Mouse (Mus musculus) hindbrain, postnatal 0 days (tissue): Measurements from ENCODE around the gene Wscd2. TPM values are rescaled to one million over a fixed set of nuclear protein-coding genes. Genes with fewer than 3 reads are reported as not detected.

Experiments used
- ATAC-seq: fragments of 200-750 bp; cut with Nextera tagmentation; 2 replicates; pipeline ENCODE4 v1.8.0; 2017; ENCODE audit warnings: mild to moderate bottlenecking, moderate TSS enrichment, moderate library complexity
- DNase-seq: peaks from one replicate; pipeline ENCODE4 v3.0.0-alpha.2; 2015; ENCODE audit warnings: low spot score
- H3K27ac ChIP-seq: fragments of 300-500 bp; sonication (generic); 2 replicates; pipeline ENCODE4 v1.5.1; 2014; ENCODE audit warnings: mild to moderate bottlenecking
- H3K27me3 ChIP-seq: fragments of 300-500 bp; sonication (generic); 2 replicates; pipeline ENCODE4 v1.6.1; 2014; ENCODE audit warnings: low read length, mixed read lengths; ENCODE audit not compliant: insufficient read depth
- H3K36me3 ChIP-seq: fragments of 300-500 bp; sonication (generic); 2 replicates; pipeline ENCODE4 v1.6.1; 2014; ENCODE audit warnings: low read length, mixed read lengths; ENCODE audit not compliant: insufficient read depth
- H3K4me1 ChIP-seq: fragments of 300-500 bp; sonication (generic); 2 replicates; pipeline ENCODE4 v1.6.1; 2014; ENCODE audit warnings: antibody characterized with exemption, low read length, mixed read lengths; ENCODE audit not compliant: insufficient read depth
- H3K4me2 ChIP-seq: fragments of 300-500 bp; sonication (generic); 2 replicates; pipeline ENCODE4 v1.6.1; 2014; ENCODE audit warnings: low read depth, mild to moderate bottlenecking, low read length, moderate library complexity, mixed read lengths
- H3K4me3 ChIP-seq: fragments of 300-500 bp; sonication (generic); 2 replicates; pipeline ENCODE4 v1.5.1; 2014; ENCODE audit warnings: low read length
- H3K9ac ChIP-seq: fragments of 300-500 bp; sonication (generic); replicated peaks from 2 replicates; pipeline ENCODE4 v1.6.1; 2014; ENCODE audit warnings: mild to moderate bottlenecking, low read length, moderate library complexity, mixed read lengths
- H3K9me3 ChIP-seq: fragments of 300-500 bp; sonication (generic); 2 replicates; pipeline ENCODE4 v1.6.1; 2016; ENCODE audit warnings: low read length, mixed read lengths
- CTCF ChIP-seq: IDR thresholded peaks from 2 replicates; pipeline ENCODE4 v1.5.1; 2016; ENCODE audit warnings: antibody characterized with exemption, control low read depth, low read depth
- WGBS: fragments of 180-500 bp; shearing (Covaris S2); extraction: QIAGEN DNeasy Blood & Tissue Kit; methylation state at CpG from one replicate; pipeline ENCODE4 v1.1.7; 2014; 5-methylcytosine and 5-hydroxymethylcytosine counted together
- polyA plus RNA-seq: library from polyadenylated mRNA; unstranded; fragments of >200 nt; fragmentation: Nextera tagmentation; extraction: Ambion mirVana; gene quantifications from 2 replicates; pipeline ENCODE4 v1.2.1, GENCODE M21; 2015
- total RNA-seq: library from RNA; depleted of rRNA; stranded (reverse); fragments of >200 nt; gene quantifications from 2 replicates; pipeline ENCODE4 v1.2.3, GENCODE M21; 2014

Gene Wscd2
- total and polyA plus RNA-seq, 2 experiments from 2014 or later: 9.8 to 33.8 TPM

DNA sequence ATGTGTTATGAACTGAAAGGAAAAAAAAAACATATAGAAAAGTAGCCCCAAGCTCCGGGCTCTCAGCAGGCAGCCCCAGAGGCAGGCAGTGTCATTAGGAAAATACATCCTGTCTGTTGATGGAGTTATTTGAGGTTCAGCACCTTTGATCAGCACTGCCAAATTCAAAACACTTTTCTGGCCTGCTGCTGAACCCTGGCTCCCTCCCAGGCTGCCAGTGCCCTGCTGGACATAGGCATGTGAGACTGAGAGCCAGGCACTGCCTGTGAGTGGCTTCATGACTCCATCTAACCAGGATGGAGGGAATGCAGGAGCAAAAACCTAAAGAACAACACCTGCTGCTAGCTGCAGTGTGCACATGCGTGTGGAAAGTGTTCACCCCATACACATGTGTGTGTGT is 64.4 kb downstream of the Wscd2 start:
- no peak overlapping the region for H3K27ac ChIP-seq
- no peaks in the 10 kb centered on the region for H3K9me3 ChIP-seq
- WGBS: 78% methylated on average over 2 of the region's 2 CpGs
- H3K4me1 ChIP-seq: peaks cover 5% of the 10 kb centered on the region; the same call in 1 of the 2 replicates
- H3K9ac ChIP-seq: no peak overlapping the region
- H3K4me2 ChIP-seq: no peak overlapping the region
- no peaks in the 10 kb centered on the region for H3K36me3 ChIP-seq
- H3K27me3 ChIP-seq: no peaks in the 10 kb centered on the region
- DNase-seq (no peak), ATAC-seq (no peak)
- TF ChIP-seq CTCF: no peak
- H3K4me3 ChIP-seq: no peak overlapping the region

DNA sequence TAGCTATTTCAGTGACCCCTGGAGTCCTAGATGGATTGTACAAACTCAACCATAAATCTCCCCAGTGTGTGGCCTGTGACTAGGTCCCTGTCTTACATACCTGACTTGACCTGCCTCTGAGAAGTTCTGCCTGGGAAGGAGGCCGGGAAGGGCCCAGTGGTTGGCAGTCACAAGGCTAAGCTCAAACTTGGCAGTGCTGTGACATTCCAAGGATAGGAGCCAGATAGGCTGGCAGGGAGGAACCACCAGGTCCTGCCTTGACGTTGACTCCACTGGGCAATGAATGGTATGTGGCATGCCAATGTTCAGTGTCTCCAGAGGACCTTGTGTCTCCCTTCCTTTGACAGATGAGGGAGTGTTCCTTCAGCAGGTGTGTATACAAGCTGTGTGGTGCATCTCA is 65.6 kb downstream of the Wscd2 start:
- 58% methylated on average over 2 of the region's 2 CpGs for WGBS
- Histone ChIP-seq H3K27ac (no peak overlapping the region), H3K27me3 (no peaks in the 10 kb centered on the region), H3K9me3 (no peaks in the 10 kb centered on the region), H3K36me3 (no peaks in the 10 kb centered on the region), H3K4me2 (no peak overlapping the region), H3K4me3 (no peak overlapping the region), H3K9ac (no peak overlapping the region), H3K4me1 (peaks cover 5% of the 10 kb centered on the region; the same call in 1 of the 2 replicates)
- no peak for TF ChIP-seq CTCF
- DNase-seq (no peak), ATAC-seq (no peak)

DNA sequence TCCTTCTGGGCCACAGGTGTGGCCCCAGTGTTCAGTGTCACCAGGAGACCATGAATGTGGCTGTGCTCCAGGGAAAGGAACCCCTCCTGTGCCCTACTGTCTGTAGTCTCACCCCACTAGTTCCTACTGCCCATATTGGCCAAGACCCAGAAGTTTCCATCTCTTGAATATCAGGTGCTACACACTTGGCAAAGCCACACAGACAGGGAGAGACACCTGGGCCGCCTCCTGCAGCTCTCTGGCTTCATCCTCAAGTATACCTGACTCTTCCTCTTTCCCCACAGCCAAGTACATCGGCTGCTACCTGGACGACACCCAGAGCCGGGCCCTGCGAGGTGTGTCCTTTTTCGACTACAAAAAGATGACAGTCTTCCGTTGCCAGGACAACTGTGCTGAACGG is 67.9 kb downstream of the Wscd2 start:
- no peak for TF ChIP-seq CTCF
- ATAC-seq: no peak

GRCm38 (mm10) chr5:113559627-113560026 is 69.5 kb downstream of the Wscd2 start:
- ATAC-seq: no peak
- Histone ChIP-seq H3K27ac (no peak overlapping the region), H3K4me1 (0 out of 2 replicates have a peak, but pooled peaks cover under 1% of the 10 kb centered on the region), H3K27me3 (no peaks in the 10 kb centered on the region), H3K9me3 (no peaks in the 10 kb centered on the region), H3K4me3 (no peak overlapping the region), H3K4me2 (no peak overlapping the region), H3K36me3 (no peaks in the 10 kb centered on the region), H3K9ac (no peak overlapping the region)
- DNase-seq: no peak
- TF ChIP-seq CTCF: no peak
- WGBS: 78% methylated on average over 5 of the region's 5 CpGs

More for the DNA sequence above, 67.9 kb downstream of the Wscd2 start:
- WGBS: 82% methylated on average over 8 of the region's 8 CpGs
- H3K4me1 ChIP-seq: peaks cover 5% of the 10 kb centered on the region; the same call in 1 of the 2 replicates
- no peak overlapping the region for H3K4me3 ChIP-seq
- no peak overlapping the region for H3K9ac ChIP-seq
- no peak overlapping the region for H3K4me2 ChIP-seq
- no peaks in the 10 kb centered on the region for H3K36me3 ChIP-seq
- DNase-seq: no peak
- no peak overlapping the region for H3K27ac ChIP-seq
- H3K9me3 ChIP-seq: no peaks in the 10 kb centered on the region
- H3K27me3 ChIP-seq: no peaks in the 10 kb centered on the region

DNA sequence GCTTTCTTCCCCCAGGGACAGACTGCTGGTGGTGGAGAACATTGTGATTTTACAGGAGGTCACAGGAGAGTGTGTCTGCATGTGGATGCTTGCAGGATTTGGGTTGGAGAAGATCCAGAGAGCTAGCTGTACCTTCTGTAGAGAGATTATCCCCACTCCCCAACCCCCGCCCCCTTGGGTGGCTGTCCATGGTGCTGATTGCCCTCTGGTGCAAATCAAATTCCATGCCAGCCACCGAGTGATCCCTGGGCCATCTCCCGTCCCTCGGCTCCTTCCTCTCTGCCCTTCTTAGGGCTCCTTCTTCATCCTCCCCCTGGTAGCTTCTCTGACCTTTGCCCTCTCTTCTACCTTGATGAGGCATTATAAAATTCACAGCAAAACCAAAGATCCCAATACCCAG is 74.3 kb downstream of the Wscd2 start:
- H3K9me3 ChIP-seq: no peaks in the 10 kb centered on the region
- 38% methylated on average over 4 of the region's 4 CpGs for WGBS
- no peak overlapping the region for H3K4me2 ChIP-seq
- DNase-seq (no peak), ATAC-seq (no peak)
- no peak overlapping the region for H3K9ac ChIP-seq
- no peak overlapping the region for H3K27ac ChIP-seq
- H3K27me3 ChIP-seq: no peaks in the 10 kb centered on the region
- H3K4me3 ChIP-seq: no peak overlapping the region
- H3K36me3 ChIP-seq: no peaks in the 10 kb centered on the region
- no peaks in the 10 kb centered on the region for H3K4me1 ChIP-seq
- no peak for TF ChIP-seq CTCF

GRCm38 (mm10) chr5:113565101-113565854 is 75.1 kb downstream of the Wscd2 start:
- DNase-seq: no peak
- WGBS: 62% methylated on average over 10 of the region's 10 CpGs
- ATAC-seq: no peak
- no peaks in the 10 kb centered on the region for H3K9me3 ChIP-seq
- no peak overlapping the region for H3K4me3 ChIP-seq
- no peak for TF ChIP-seq CTCF
- no peaks in the 10 kb centered on the region for H3K4me1 ChIP-seq
- H3K27me3 ChIP-seq: no peaks in the 10 kb centered on the region
- H3K9ac ChIP-seq: no peak overlapping the region
- no peaks in the 10 kb centered on the region for H3K36me3 ChIP-seq
- H3K27ac ChIP-seq: no peak overlapping the region
- no peak overlapping the region for H3K4me2 ChIP-seq

- Histone ChIP-seq H3K4me3 (no peak overlapping the region), H3K4me1 (no peaks in the 10 kb centered on the region), H3K9ac (no peak overlapping the region), H3K4me2 (no peak overlapping the region), H3K27ac (no peak overlapping the region), H3K27me3 (no peaks in the 10 kb centered on the region), H3K9me3 (no peaks in the 10 kb centered on the region), H3K36me3 (no peaks in the 10 kb centered on the region)
- ATAC-seq (no peak), DNase-seq (no peak)
- no peak for TF ChIP-seq CTCF
- 53% methylated on average over 12 of the region's 12 CpGs for WGBS
Observed at GRCm38 (mm10) chr5:113565858-113566257, 75.7 kb downstream of the Wscd2 start.
